Mouse (Mus musculus): Measurements from ENCODE around the gene Slc15a1. TPM values are rescaled to one million over a fixed set of nuclear protein-coding genes. Genes with fewer than 3 reads are reported as not detected.
"Not testable (repeated sequence)": the region's sequence is repeated elsewhere in the genome, so short reads cannot be mapped to it uniquely, and the experiment has no call there.

Slc15a1 gene
- total RNA-seq, 2 experiments from 2014 or later, result 0.20 to 0.28 TPM

DNA sequence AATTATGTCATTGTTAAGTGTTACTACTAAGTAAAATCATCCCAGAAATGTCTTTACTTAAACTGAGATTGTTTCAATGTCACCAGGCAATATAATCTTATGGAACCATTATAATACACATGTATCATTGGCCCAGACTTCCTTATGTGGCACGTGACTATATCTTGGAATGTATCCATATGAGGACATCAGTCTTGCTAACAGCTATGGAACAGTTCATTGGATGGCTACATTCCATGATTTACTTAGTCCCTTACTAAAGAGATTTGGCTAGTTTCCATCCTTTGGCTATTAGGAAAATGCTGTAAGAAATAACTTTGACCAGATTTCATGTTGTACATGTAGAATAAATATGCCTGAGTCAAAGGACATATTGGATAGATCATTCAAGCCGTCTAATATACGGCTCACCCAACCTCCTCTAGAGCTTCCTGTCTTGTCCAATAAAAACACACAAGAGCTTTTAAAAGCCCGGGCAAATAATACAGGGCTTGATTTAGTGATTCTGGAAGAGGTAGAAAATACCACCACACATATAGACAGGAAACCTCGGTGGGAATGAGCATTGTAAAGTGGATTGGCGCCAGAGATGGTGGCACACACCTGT is 90.3 kb downstream of the Slc15a1 start:
- DNase-seq (ENCODE audit: low spot score in 2 of 2), result no peak

DNA sequence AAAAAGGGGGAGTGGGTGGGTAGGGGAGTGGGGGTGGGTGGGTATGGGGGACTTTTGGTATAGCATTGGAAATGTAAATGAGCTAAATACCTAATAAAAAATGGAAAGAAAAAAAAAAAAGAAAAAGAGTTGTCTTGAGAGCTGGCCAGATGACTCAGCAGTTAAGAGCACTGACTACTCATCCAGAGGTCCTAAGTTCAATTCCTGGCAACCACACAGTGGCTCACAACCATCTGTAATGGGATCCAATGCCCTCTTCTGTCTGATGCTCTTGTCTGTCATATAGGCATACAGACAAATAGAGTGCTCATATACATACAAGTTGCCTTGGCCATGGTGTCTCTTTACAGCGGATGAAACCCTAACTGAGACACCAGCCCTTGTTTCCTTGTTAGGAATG is 91.3 kb downstream of the Slc15a1 start:
- not testable (repeated sequence) for DNase-seq (ENCODE audit: low spot score in 2 of 2)

Other genes starting within 250 kb of the Slc15a1 start
- gene Stk24, start 125.2 kb downstream of the Slc15a1 start, total RNA-seq (2021), result 100 to 1,000 TPM; 142 to 152 TPM